Comparison of ENCODE assay signal across 8 mouse cellular contexts in the genomic region with DNA sequence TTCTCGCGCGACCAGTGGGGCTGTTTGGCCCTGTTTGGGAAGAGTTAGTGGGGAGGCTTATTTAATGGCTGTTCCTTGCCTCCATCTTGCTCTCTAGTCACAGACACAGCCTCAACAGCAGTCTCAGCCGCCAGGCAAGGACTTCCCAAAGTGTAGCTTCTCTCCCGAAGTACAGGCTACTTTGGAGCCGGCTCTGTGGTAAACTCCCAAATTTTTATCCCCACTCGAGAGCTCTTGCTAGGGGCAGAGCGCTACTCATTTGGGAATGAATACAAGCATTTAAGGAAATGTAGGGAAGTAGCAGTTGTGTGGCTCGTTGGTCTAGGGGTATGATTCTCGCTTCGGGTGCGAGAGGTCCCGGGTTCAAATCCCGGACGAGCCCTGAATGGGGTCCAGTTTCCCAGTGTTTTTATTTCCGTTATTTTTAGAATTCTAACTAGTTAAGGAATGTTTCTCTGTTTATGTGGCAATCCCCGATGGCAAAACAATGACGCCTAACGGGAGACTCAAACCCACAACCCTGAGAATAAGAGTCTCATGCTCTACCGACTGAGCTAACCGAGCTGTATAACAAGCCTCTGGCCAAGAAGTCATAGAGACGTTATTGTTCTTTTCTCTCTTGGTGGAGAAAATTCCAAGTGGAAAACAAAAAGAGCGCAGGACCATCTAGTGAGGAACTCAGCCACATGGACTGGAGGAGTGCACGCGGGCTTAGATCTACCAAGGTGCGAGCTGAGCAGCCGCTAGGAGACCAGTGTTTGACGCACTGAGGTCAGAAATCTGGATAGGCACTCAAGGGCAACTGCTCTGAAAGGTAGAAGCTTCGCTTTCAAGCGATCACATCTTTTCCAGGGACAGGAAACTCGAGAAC. TPM values are rescaled to one million over a fixed set of nuclear protein-coding genes. Genes with fewer than 3 reads are reported as not detected.
DNase-seq lines count a peak whose midpoint lies in the region; ATAC-seq lines count a peak whose summit lies in the region.

No protein-coding gene starts in this region.

- H3K27me3 ChIP-seq in liver, embryonic 15.5 days, result peaks cover 19% of the 10 kb centered on the region

- no peak overlapping the region for H3K9ac ChIP-seq in liver, embryonic 15.5 days

- peak overlapping the region; percentile 50 for H3K4me2 ChIP-seq in liver, embryonic 15.5 days

- peak; percentile 21 to 54 for DNase-seq in layer of hippocampus, postnatal 10 days (ENCODE audit: low spot score in 2 of 2)
- no peak for DNase-seq in layer of hippocampus, adult 9-10 months (ENCODE audit: low spot score)
- DNase-seq in brain, adult 2 months (ENCODE audit: low read depth, low spot score), result peak; percentile 19
- DNase-seq in frontal cortex, postnatal 10 days (ENCODE audit: low spot score in 2 of 2), result peak; percentile 4 to 34
- DNase-seq in urinary bladder, postnatal 4 days (ENCODE audit: low spot score in 2 of 2), result no peak
- no peak for DNase-seq in spleen, postnatal 14 days (ENCODE audit: low spot score in 2 of 2)
- no peak for DNase-seq in spleen, adult 18-20 months

- ATAC-seq in liver, embryonic 15.5 days (ENCODE audit: insufficient read depth), result peak; percentile 54

- peak overlapping the region; percentile 40 for H3K4me3 ChIP-seq in liver, embryonic 15.5 days (replicated peaks)

- no peaks in the 10 kb centered on the region for H3K9me3 ChIP-seq in liver, embryonic 15.5 days (replicated peaks)

- no peak overlapping the region for H3K27ac ChIP-seq in liver, embryonic 15.5 days (replicated peaks)

- 16% methylated on average over 31 of the region's 31 CpGs for WGBS in liver, embryonic 15.5 days (ENCODE audit: insufficient replicate concordance)

- H3K4me1 ChIP-seq in liver, embryonic 15.5 days (replicated peaks), result peaks cover 41% of the 10 kb centered on the region

- H3K36me3 ChIP-seq in liver, embryonic 15.5 days (replicated peaks), result no peaks in the 10 kb centered on the region

RNA-seq across cellular contexts. Expression of a gene that starts 23.2 kb away (rescaled TPM):
- total RNA-seq in layer of hippocampus, postnatal 10 days (2021), result 1 to 10 TPM; 6.4 to 7.2 TPM
- 5.3 and 5.5 TPM in 2 replicates for polyA plus RNA-seq in liver, embryonic 15.5 days (2015; fragmentation: Nextera tagmentation; extraction: Ambion mirVana)

RNA-seq across cellular contexts. Expression of a gene that starts 58.4 kb away (rescaled TPM):
- total RNA-seq in layer of hippocampus, postnatal 10 days (2021), result 10 to 100 TPM; 25.7 to 30.0 TPM
- polyA plus RNA-seq in liver, embryonic 15.5 days (2015; fragmentation: Nextera tagmentation; extraction: Ambion mirVana), result 1.3 and 1.8 TPM in 2 replicates

RNA-seq across cellular contexts. Expression of a gene that starts 59.8 kb away (rescaled TPM):
- total RNA-seq in layer of hippocampus, postnatal 10 days (2021), result not detected
- 0.16 TPM in 1 of 2 replicates, not detected in the other for polyA plus RNA-seq in liver, embryonic 15.5 days (2015; fragmentation: Nextera tagmentation; extraction: Ambion mirVana)

Comparison
In these comparisons a context has a peak if more than half of its experiments do, and no peak if none do; other contexts are left out.
1. DNase-seq: peak in layer of hippocampus, postnatal 10 days (2 of 2), brain, adult 2 months (single experiment) and frontal cortex, postnatal 10 days (2 of 2); none in layer of hippocampus, adult 9-10 months (single experiment), urinary bladder, postnatal 4 days (0 of 2), spleen, postnatal 14 days (0 of 2) and spleen, adult 18-20 months (0 of 2).